In genomic region chr14:15062861-15063418, GRCm38 (mm10) we compare ENCODE assay signal across 9 mouse cellular contexts.
DNase-seq lines count a peak whose midpoint lies in the region; ATAC-seq and TF ChIP-seq lines count a peak whose summit lies in the region.
"Had no signal": no experiment of that assay in that cellular context is flagged by ENCODE, and none has a peak within 500 bp of the region (broad histone marks: within the 10 kb centered on the region; RNA-seq: fewer than 3 reads in every experiment).

No protein-coding gene starts in this region.

- no peak for ATAC-seq in heart, embryonic 13.5 days (ENCODE audit: extremely low read depth, insufficient number of reproducible peaks, low FRiP score, low TSS enrichment)
- ATAC-seq in inflammation-experienced regulatory T-cells, adult 6 months: peak; percentile 94
- peak; percentile 89 for ATAC-seq in megakaryocyte progenitor cell, adult 5-6 weeks (replicated peaks; ENCODE audit: poor library complexity)

- H3K79me2 ChIP-seq in CH12.LX (replicated peaks; ENCODE audit: control insufficient read depth, extremely low read depth, insufficient read depth, poor library complexity, severe bottlenecking): no peaks in the 10 kb centered on the region

- H3K4me1 ChIP-seq in heart, embryonic 13.5 days: peaks cover 8% of the 10 kb centered on the region
- peaks cover 0 to 17% of the 10 kb centered on the region in 2 experiments; a peak in 2 of 4 replicates for H3K4me1 ChIP-seq in CH12.LX (ENCODE audit: control insufficient read depth in 1 of 2, insufficient read depth in 2 of 2)

- no peak overlapping the region for H3K4me2 ChIP-seq in heart, embryonic 13.5 days
- no peak overlapping the region for H3K4me2 ChIP-seq in CH12.LX (ENCODE audit: insufficient read depth, low read depth, poor library complexity, severe bottlenecking)

- in situ Hi-C loops in CH12.LX (cut with MboI; ENCODE audit: low pct_ligation_motif_present, low pct_unique_long_range_greater_than_20kb, low sequenced_read_pairs): no loop called here

- intact Hi-C loops in heart, postnatal 36 days (cut with DNase I): no loop called here

- dilution Hi-C loops in CH12.LX (cut with MboI; ENCODE audit: extremely low pct_ligation_motif_present, extremely low pct_unique_long_range_greater_than_20kb, low sequenced_read_pairs): no loop called here

- no peak for TF ChIP-seq RAD21 in CH12.LX (IDR thresholded peaks at IDR 0.05; ENCODE audit: low read depth, low read length)

- H3K9ac ChIP-seq in heart, embryonic 13.5 days: no peak overlapping the region
- no peak overlapping the region for H3K9ac ChIP-seq in CH12.LX (ENCODE audit: insufficient read depth, low read depth)

- 36% methylated on average over 4 of the region's 4 CpGs for WGBS in heart, embryonic 13.5 days

- H3K4me3 ChIP-seq in heart, embryonic 13.5 days: no peak overlapping the region
- no peak overlapping the region for H3K4me3 ChIP-seq in CH12.LX (replicated peaks in 1 of 3; ENCODE audit: low read depth in 2 of 3, low read length in 2 of 3, poor library complexity in 1 of 3)

- H3K36me3 ChIP-seq in heart, embryonic 13.5 days: no peaks in the 10 kb centered on the region
- no peaks in the 10 kb centered on the region for H3K36me3 ChIP-seq in CH12.LX (replicated peaks in 1 of 2; ENCODE audit: control insufficient read depth in 1 of 2, insufficient read depth in 1 of 2, low read length in 1 of 2)

- peak overlapping the region; percentile 55 for H3K27ac ChIP-seq in heart, embryonic 13.5 days (replicated peaks)
- H3K27ac ChIP-seq in CH12.LX (ENCODE audit: insufficient read depth, low read depth): no peak overlapping the region

- no peaks in the 10 kb centered on the region for H3K9me3 ChIP-seq in heart, embryonic 13.5 days
- no peaks in the 10 kb centered on the region for H3K9me3 ChIP-seq in CH12.LX (replicated peaks; ENCODE audit: low read length)

- TF ChIP-seq EP300 in CH12.LX (IDR thresholded peaks at IDR 0.05; ENCODE audit: low read length): no peak

- TF ChIP-seq CTCF in CH12.LX (conservative IDR thresholded peaks at IDR 0.05 in 1 of 2, IDR thresholded peaks at IDR 0.05 in 1 of 2; ENCODE audit: low read depth in 2 of 2, low read length in 2 of 2): no peak

- DNase-seq in heart, postnatal 36 days: no peak
- peak; percentile 42 for DNase-seq in CH12.LX (ENCODE audit: extremely low read depth)
- DNase-seq in adrenal gland, adult 2 months: no peak
- no peak for DNase-seq in adrenal gland, adult (ENCODE audit: inconsistent age in 2 of 2, low spot score in 1 of 2)
- DNase-seq in gastrocnemius, adult 18-20 months (ENCODE audit: low spot score): no peak
- DNase-seq: cerebellum, adult 8-10 months had no signal

- no peaks in the 10 kb centered on the region for H3K27me3 ChIP-seq in heart, embryonic 13.5 days (replicated peaks)
- no peaks in the 10 kb centered on the region for H3K27me3 ChIP-seq in CH12.LX (replicated peaks)

- TF ChIP-seq POLR2A in CH12.LX (IDR thresholded peaks at IDR 0.05; ENCODE audit: low read depth, low read length): no peak

TF ChIP-seq in CH12.LX, 34 proteins besides CTCF, POLR2A, EP300 and RAD21:
- TF ChIP-seq USF1 (IDR thresholded peaks at IDR 0.05; ENCODE audit: low read depth, low read length): no peak
- peak; percentile 76 for TF ChIP-seq ZNF384 (IDR thresholded peaks at IDR 0.05; ENCODE audit: low read depth, low read length)
TF ChIP-seq in CH12.LX: peak in this region for 1.
